Mouse (Mus musculus): ENCODE results near the gene Zfp638.
"Not testable (repeated sequence)": the region's sequence is repeated elsewhere in the genome, so short reads cannot be mapped to it uniquely, and the experiment has no call there.

The Zfp638 gene

DNA sequence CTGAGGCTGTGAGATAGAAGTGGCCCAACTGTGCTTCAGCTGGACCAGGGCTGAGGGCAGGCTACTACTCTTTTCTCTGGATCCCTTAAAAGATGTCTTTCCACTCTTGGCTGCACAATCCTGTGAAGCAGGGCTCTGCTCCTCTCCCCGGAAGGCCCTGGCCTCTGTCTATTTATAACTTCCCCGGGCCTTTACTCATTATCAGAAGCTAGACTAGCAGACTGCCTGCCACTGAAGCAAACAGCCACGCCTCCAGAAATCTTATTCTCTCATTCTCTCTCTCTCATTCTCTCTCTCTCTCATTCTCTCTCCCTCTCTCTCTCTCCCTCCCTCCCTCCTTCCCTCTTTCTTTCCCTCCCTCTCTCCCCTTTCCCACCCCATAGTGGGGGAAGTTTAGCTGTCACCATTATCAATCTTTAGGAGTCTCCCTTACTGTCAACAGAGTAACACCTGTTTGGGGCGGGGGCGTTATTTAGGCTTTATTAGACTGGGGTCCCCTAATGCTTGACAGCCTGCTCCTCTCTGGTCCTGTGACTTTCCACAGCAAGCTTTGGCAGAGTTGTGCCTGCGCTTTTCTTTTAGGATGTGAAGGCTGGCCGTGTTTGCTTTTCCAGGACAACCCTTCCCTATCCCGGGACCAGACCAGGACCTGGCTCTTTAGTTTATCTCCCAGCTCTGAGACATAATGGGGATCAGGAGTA lies 142.4 kb downstream of the Zfp638 start:
- no peak for DNase-seq (ENCODE audit: low read depth in 1 of 2, low spot score in 2 of 2)

DNA sequence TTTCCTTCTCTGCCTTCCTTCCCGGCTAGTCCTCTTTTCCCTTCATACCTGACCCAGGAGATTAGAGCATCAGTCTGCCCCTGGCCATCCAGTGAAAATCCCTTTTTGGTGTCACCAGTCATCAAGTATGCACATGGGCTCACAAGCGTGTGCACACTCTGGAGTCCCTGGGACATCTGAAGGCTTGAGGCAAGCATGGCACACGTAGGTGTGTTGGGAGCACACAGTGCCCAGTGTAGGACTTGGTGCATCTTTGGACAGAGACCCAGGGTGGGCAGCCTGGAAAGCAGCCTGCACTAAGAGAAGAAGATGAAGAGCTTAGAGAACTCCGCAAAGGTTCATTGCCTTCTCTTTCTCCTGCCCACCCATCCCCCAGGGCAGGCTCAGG lies 143.0 kb downstream of the Zfp638 start:
- DNase-seq (ENCODE audit: low read depth in 1 of 2, low spot score in 2 of 2): no peak

DNA sequence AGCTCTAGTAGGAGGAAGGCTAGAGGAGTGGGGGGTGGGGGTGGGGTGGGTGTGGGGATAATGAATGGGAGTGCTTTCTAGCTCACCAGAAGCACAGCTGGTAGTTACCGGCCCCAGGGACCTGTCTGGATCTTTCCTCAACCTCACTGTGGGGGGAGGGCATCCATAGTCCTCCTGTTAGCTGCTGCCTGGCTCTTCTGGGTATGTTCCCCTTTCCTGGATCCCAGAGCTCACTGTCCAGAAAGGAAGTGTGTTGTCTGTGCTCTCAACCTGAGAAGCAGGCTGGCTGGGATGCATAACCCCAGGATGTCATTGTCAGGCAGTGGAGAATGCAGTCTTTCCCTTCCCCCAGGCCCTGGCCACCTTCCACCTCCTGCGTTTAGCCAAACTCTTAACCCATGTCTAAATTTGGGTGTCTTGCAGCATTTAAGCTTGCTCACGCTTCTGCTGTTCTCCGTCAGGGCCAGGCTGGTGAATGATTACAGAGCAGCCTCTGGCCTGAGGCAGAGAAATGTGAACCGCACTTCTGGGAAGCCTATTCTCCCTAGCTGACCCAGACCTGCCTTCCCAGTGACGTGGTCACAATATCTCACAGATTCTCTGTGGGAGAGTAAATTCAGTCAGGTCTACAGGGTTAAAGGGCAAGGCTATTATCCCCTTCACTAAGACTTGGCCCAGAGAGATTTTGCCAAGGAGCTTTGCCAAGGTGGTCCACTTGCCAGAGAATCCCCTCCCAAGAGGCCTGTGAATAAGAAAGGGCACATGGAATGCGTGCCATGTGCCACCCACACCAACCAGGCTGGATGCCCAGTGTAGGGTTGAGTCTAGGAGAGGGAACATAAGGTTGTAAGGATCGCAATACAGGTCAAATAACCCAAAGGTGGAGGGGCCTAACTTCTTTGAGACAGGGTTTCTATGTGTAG lies 143.7 kb downstream of the Zfp638 start:
- no peak for DNase-seq (ENCODE audit: low read depth in 1 of 2, low spot score in 2 of 2)

DNA sequence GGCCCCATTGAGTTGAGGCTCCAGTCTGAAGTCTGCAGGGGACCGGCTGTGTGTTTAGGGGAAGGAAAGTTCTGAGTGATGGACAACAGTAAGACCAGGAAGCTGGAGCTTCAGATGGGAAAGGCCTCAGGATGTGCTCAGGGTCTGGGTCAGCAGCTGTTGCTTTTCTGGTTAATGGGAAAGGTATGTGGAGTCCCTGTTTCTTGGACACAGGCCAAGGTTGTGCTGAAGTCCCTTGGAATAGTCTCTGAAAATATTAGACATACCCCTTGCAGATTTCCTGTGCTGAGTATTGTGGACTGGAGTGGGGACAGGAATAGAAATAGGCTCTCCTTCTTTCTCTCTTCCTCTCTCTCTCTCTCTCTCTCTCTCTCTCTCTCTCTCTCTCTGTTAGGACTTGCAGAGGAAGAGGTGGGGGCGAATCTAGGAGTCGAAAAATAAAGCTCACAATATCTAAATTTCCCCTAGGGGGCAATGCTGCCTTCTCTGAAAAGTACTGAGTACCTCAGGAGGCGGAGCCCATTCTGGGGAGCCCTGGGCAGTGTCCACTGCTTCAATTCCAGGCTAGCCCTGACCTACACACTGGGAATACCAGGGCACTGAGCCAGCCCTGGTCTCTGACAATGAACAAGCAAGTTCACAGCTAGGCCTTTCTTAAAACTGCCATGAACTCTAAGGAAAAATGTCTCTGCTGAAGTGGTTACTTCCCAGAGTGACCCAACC lies 148.2 kb downstream of the Zfp638 start:
- not testable (repeated sequence) for DNase-seq (ENCODE audit: low read depth in 1 of 2, low spot score in 2 of 2)

DNA sequence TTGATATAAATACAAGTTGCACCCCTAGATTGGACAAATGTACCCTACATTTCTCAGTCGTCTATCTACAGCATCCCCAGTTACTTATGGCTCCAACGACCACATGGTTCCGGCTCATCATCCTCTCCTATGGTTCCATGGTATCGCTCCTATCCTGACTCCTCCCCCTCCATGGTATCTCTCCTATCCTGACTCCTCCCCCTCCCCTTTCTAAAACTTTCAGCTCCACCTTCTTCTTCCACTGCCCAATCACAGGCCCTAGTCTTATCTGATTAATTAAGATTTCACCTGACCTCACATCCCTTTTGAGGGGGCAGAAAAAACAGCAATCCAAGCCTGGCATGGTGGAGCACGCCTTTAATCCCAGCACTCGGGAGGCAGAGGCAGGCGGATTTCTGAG lies 149.9 kb downstream of the Zfp638 start:
- DNase-seq (ENCODE audit: low read depth in 1 of 2, low spot score in 2 of 2): no peak

DNA sequence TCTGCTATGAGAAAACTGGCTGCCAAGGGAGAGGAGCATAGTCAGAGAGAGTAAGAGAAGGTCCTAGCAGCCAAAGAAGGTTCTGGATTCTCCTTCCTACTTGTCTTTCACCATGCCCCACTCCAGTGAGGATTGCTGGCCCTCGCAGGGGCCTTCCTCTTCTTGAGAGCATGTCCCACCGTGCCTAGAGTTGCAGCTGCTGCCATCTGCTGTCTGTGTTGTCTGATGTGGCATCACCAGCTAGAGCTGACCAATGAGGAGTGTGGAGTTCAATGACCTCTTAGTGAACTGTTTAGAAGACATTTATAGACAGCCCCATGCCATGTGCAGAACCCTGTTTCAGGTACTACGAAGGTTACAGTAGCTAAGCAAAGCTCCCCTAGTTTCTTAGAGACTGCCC lies 150.5 kb downstream of the Zfp638 start:
- DNase-seq (ENCODE audit: low read depth in 1 of 2, low spot score in 2 of 2): no peak

DNA sequence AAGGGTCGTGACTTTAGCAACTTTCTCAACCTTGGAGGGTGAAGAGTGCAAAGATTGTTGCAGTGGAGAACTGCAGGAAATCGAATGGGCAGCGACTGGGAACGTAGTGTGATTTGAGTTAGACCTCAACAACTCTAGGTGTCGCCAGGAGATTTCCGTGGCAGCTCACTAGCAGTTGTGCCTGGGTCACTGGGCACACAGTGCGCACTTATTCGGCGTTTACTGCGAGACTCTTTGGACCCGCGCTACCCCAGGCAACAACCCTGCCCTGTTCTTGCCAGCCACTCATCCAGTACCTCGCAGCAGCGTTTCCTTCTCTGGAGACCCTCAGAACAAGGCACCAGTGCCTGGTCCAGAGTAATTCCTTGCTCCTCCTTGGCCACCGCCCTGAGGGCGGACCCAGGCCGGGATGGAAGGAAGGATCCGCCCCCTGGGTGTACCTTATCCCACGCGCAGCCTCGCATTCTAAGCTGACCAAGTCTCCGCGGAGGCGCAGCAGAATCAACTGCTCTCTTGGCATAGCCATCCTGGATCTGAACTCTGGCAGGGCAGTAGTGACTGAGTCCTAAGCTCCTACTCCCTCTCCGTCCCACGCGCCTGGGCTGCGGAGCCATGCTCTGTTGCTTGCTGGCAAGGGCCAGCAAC lies 152.1 kb downstream of the Zfp638 start:
- DNase-seq (ENCODE audit: low read depth in 1 of 2, low spot score in 2 of 2): no peak

DNA sequence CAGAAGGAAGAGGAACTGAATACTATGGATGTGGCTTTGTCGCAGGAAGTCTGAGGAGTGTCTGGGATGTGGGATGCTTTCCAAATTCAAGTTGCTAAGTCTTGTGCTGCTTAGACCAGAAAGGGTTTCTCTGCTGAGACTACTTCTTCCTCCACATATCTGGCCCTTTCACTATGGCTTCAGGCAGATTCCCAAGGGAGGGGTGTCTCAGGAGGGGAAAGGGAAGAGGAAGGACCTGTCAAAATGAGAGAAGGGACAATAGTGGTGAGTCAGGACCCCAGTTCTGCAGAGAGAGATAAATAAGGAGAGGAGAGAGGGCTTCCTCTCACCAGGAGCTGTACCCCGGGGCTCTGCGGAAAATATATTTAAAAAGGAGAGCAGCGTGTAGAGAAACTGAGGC lies 153.1 kb downstream of the Zfp638 start:
- DNase-seq (ENCODE audit: low read depth in 1 of 2, low spot score in 2 of 2): no peak

DNA sequence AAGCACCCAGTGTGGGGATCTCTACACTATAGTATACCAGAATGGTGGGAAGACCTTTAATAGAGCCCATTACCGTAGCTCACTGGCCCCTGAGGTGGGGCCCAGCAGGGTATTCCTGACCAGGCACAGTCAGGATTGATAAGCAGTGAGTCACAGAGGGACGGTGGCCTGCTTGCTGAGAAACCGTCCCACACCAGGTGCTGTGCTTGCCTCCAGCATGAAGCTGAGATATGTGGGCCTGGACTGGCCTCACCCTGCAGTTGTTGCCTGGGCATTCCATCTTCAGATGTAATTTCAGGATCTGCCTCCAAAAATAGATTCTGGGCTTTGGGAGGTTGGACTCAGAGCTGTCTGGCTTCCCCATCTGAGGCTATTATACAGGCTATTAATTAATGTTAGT lies 155.1 kb downstream of the Zfp638 start:
- no peak for DNase-seq (ENCODE audit: low read depth in 1 of 2, low spot score in 2 of 2)

DNA sequence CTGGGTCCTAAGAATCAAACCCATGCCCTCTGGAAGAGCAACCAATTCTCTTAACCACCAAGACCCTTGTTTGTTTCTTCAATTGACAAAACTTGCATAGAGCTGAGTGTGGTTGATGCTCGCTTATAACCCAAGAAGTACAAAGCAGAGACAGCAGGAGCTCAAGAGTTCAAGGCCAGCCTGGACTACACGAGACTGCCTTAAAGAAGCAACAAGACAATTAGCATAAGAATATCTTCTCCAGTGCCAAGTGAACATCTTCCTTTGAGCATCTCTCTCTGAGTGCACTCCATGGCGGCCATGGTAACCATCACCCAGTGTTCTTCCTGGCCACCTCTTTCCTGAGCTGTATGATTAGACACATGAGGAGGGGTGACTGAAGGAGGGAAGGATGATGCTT lies 158.7 kb downstream of the Zfp638 start:
- DNase-seq (ENCODE audit: low read depth in 1 of 2, low spot score in 2 of 2): no peak

DNA sequence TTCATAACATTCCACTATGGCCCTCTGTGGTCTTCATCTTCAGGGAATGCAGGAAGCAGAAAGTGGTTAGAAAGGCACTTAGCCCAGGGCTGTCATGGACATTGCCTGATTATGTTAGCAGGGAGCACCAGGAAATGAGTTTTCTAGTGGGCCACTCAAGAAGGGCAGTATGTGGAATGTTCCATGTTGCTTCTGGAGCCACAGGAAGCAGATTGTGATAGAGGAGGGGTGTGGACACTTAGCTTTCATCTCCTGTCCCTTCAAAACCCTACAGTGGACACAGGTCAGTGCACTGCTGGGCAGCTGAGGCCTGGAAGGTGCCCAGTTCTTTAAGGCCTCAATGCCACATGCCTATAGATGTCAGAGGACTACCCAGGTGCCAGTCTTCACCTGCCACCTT lies 161.9 kb downstream of the Zfp638 start:
- DNase-seq (ENCODE audit: low read depth in 1 of 2, low spot score in 2 of 2): no peak

DNA sequence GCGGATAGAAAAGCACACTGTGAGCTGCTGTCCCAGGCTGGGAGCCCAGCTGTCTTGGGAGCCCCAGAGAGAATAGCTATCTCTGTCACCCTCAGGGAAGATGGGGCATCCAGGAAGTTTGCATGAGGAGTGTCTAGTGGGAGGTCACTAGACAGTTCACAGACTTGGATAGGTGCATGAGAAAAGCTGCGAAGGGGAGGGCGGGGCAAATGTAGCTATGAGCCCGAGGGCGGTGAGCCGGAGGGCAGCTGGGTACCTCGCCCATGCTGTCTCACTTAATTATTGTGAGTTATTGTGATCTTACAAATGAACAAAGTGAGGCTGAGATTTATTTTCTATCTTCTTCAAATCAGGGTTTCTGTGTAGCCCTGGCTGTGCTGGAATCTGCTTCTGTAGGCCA lies 162.9 kb downstream of the Zfp638 start:
- no peak for DNase-seq (ENCODE audit: low read depth in 1 of 2, low spot score in 2 of 2)

DNA sequence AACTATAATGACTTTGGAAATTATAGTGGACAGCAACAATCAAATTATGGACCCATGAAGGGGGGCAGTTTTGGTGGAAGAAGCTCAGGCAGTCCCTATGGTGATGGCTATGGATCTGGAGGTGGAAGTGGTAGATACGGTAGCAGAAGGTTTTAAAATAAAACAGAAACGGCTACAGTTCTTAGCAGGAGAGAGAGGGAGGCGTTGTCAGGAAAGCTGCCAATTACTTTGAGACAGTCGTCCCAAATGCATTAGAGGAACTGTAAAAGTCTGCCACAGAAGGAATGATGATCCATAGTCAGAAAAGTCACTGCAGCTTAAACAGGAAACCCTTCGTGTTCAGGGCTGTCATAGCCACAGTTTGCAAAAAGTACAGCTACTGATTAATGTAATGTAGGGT lies 165.6 kb downstream of the Zfp638 start:
- not testable (repeated sequence) for DNase-seq (ENCODE audit: low read depth in 1 of 2, low spot score in 2 of 2)

Measured in monocyte, adult 2 months (primary cell).